Mouse (Mus musculus) hindbrain, postnatal 0 days (tissue): ENCODE measurements around the gene Vwa7. TPM values are rescaled to one million over a fixed set of nuclear protein-coding genes. Genes with fewer than 3 reads are reported as not detected.
A peak's percentile ranks its signal among the peaks of the same experiment; 100 is the strongest.
"Not testable (repeated sequence)": the region's sequence is repeated elsewhere in the genome, so short reads cannot be mapped to it uniquely, and the experiment has no call there.

ENCODE experiments used
- ATAC-seq: fragments of 200-750 bp; cut with Nextera tagmentation; 2 replicates; pipeline ENCODE4 v1.8.0; 2017; ENCODE audit warnings: mild to moderate bottlenecking, moderate TSS enrichment, moderate library complexity
- DNase-seq: peaks from one replicate; pipeline ENCODE4 v3.0.0-alpha.2; 2015; ENCODE audit warnings: low spot score
- H3K27ac ChIP-seq: fragments of 300-500 bp; sonication (generic); 2 replicates; pipeline ENCODE4 v1.5.1; 2014; ENCODE audit warnings: mild to moderate bottlenecking
- H3K27me3 ChIP-seq: fragments of 300-500 bp; sonication (generic); 2 replicates; pipeline ENCODE4 v1.6.1; 2014; ENCODE audit warnings: low read length, mixed read lengths; ENCODE audit not compliant: insufficient read depth
- H3K36me3 ChIP-seq: fragments of 300-500 bp; sonication (generic); 2 replicates; pipeline ENCODE4 v1.6.1; 2014; ENCODE audit warnings: low read length, mixed read lengths; ENCODE audit not compliant: insufficient read depth
- H3K4me1 ChIP-seq: fragments of 300-500 bp; sonication (generic); 2 replicates; pipeline ENCODE4 v1.6.1; 2014; ENCODE audit warnings: antibody characterized with exemption, low read length, mixed read lengths; ENCODE audit not compliant: insufficient read depth
- H3K4me2 ChIP-seq: fragments of 300-500 bp; sonication (generic); 2 replicates; pipeline ENCODE4 v1.6.1; 2014; ENCODE audit warnings: low read depth, mild to moderate bottlenecking, low read length, moderate library complexity, mixed read lengths
- H3K4me3 ChIP-seq: fragments of 300-500 bp; sonication (generic); 2 replicates; pipeline ENCODE4 v1.5.1; 2014; ENCODE audit warnings: low read length
- H3K9ac ChIP-seq: fragments of 300-500 bp; sonication (generic); replicated peaks from 2 replicates; pipeline ENCODE4 v1.6.1; 2014; ENCODE audit warnings: mild to moderate bottlenecking, low read length, moderate library complexity, mixed read lengths
- H3K9me3 ChIP-seq: fragments of 300-500 bp; sonication (generic); 2 replicates; pipeline ENCODE4 v1.6.1; 2016; ENCODE audit warnings: low read length, mixed read lengths
- CTCF ChIP-seq: IDR thresholded peaks from 2 replicates; pipeline ENCODE4 v1.5.1; 2016; ENCODE audit warnings: antibody characterized with exemption, control low read depth, low read depth
- WGBS: fragments of 180-500 bp; shearing (Covaris S2); extraction: QIAGEN DNeasy Blood & Tissue Kit; methylation state at CpG from one replicate; pipeline ENCODE4 v1.1.7; 2014; 5-methylcytosine and 5-hydroxymethylcytosine counted together
- polyA plus RNA-seq: library from polyadenylated mRNA; unstranded; fragments of >200 nt; fragmentation: Nextera tagmentation; extraction: Ambion mirVana; gene quantifications from 2 replicates; pipeline ENCODE4 v1.2.1, GENCODE M21; 2015
- total RNA-seq: library from RNA; depleted of rRNA; stranded (reverse); fragments of >200 nt; gene quantifications from 2 replicates; pipeline ENCODE4 v1.2.3, GENCODE M21; 2014

The Vwa7 gene
- total and polyA plus RNA-seq, 2 experiments from 2014 or later: 0.11 to 0.68 TPM

DNA sequence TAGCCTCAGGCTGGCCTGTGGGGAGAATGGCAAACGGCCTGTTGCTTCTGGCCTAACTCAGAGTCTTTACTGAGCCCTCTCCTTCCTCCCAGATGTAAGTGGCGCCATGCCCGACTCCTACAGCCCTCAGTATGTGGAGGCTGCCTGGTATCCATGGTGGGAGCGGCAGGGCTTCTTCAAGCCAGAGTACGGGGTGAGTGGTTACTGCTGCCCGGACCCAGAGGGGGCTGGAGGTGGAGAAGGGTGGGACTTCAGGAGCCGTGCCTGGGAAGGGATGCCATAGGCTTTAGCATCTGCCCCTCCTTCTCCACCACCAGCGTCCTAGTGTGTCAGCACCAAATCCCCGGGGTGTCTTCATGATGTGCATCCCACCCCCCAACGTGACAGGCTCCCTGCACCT is 11.2 kb upstream of the Vwa7 start:
- no peak overlapping the region for H3K4me2 ChIP-seq
- no peak overlapping the region for H3K27ac ChIP-seq
- TF ChIP-seq CTCF: no peak
- H3K4me1 ChIP-seq: peaks cover 6% of the 10 kb centered on the region
- H3K9ac ChIP-seq: no peak overlapping the region
- H3K27me3 ChIP-seq: no peaks in the 10 kb centered on the region
- H3K36me3 ChIP-seq: peaks cover 22% of the 10 kb centered on the region
- 94% methylated on average over 10 of the region's 10 CpGs for WGBS
- ATAC-seq (no peak), DNase-seq (no peak)
- no peak overlapping the region for H3K4me3 ChIP-seq
- no peaks in the 10 kb centered on the region for H3K9me3 ChIP-seq

DNA sequence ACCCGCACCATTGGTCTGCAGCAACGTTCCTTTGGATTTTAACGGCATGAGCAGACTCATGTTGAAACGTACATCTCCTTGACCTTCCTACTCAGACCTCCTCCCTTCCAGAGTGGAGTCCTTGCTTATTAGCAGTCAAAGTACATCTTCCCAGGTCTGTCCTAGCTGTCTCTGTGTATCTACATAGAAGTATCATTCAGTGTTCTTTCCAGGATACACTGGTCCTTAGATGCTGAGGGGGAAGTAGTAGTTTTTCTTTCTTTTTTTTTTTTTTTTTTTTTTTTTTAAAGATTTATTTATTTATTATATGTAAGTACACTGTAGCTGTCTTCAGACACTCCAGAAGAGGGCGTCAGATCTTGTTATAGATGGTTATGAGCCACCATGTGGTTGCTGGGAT is 10.5 kb upstream of the Vwa7 start:
- 97% methylated on average over 4 of the region's 5 CpGs for WGBS
- not testable (repeated sequence) for ATAC-seq

DNA sequence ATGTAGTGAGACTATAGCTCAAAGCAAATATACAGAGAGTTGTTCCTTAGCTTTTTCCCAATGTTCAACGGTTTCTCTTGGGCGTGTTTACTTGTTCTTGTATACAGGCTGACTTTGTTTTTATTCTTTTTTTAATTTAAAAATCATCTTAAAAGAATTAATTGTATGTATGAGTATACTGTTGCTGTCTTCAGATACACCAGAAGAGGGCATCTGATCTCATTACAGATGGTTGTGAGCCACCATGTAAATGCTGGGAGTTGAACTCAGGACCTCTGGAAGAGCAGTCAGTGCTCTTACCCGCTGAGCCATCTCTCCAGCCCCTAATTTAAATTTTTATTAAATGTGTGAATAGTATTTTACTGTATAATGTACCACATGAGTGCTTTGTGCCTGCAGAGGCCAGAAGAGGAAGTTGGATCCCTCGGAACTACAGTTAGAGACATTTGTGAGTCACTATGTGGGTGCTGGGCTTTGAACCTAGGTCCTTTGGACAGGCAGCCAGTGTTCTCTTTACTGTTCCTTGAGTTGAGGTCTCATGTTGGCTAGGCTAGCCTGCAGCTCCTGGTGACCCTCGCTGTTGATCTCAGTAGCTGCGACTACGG is 8.9 kb upstream of the Vwa7 start:
- H3K9me3 ChIP-seq: no peaks in the 10 kb centered on the region
- peaks cover 45% of the 10 kb centered on the region for H3K36me3 ChIP-seq
- no peaks in the 10 kb centered on the region for H3K27me3 ChIP-seq
- no peak overlapping the region for H3K9ac ChIP-seq
- TF ChIP-seq CTCF: no peak
- ATAC-seq (no peak), DNase-seq (no peak)
- H3K4me3 ChIP-seq: no peak overlapping the region
- H3K4me1 ChIP-seq: peaks cover 2% of the 10 kb centered on the region
- WGBS: 96% methylated on average over 7 of the region's 7 CpGs
- no peak overlapping the region for H3K4me2 ChIP-seq
- H3K27ac ChIP-seq: no peak overlapping the region

More for the DNA sequence above, 10.5 kb upstream of the Vwa7 start:
- peaks cover 30% of the 10 kb centered on the region for H3K36me3 ChIP-seq
- H3K9ac ChIP-seq, H3K27me3 ChIP-seq, H3K27ac ChIP-seq, H3K4me2 ChIP-seq, DNase-seq, H3K4me1 ChIP-seq, H3K9me3 ChIP-seq, H3K4me3 ChIP-seq: not testable (repeated sequence)

DNA sequence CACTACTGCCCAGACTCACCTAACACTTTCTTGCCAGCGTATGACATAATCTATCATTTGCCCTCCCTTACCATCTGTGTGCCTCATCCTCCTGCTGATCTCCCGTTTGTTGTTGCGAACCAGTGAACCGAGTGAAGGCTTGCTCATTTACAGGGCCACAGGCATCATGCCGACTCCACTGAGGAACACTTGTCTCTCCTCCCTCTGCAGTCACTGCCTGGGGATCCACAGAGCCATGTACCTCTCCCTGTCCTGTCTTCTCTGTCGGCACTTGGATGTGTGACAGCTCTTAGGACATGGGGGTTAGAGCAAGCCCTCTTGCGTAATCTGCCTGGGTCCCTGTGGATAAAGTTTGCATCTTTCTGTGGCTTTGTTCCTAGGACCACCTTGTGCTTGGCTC is 6.8 kb upstream of the Vwa7 start:
- no peaks in the 10 kb centered on the region for H3K9me3 ChIP-seq
- no peak overlapping the region for H3K4me3 ChIP-seq
- H3K4me2 ChIP-seq: no peak overlapping the region
- H3K4me1 ChIP-seq: no peaks in the 10 kb centered on the region
- no peaks in the 10 kb centered on the region for H3K27me3 ChIP-seq
- DNase-seq (peak; percentile 13), ATAC-seq (no peak)
- no peak overlapping the region for H3K27ac ChIP-seq
- 71% methylated on average over 7 of the region's 7 CpGs for WGBS
- H3K9ac ChIP-seq: no peak overlapping the region
- no peak for TF ChIP-seq CTCF
- peaks cover 62% of the 10 kb centered on the region for H3K36me3 ChIP-seq

DNA sequence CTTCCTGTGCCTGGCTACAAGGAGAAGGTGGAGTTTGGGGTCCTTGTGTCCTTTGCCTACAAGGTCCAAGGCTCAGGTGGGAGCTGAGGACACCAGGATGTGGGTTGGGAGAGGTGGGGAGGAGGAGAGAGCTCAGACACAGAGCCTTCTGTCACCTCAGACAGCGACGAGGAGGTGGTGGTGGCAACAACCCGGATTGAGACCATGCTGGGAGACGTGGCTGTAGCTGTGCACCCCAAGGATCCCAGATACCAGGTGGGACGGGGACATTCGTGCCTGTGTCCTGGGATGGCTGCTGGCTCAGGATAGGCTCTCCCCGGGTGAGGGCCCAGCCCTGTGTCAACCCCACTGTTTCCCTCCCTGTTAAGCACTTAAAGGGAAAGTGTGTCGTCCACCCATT is 4.9 kb upstream of the Vwa7 start:
- no peak for TF ChIP-seq CTCF
- H3K4me1 ChIP-seq: no peaks in the 10 kb centered on the region
- H3K9me3 ChIP-seq: no peaks in the 10 kb centered on the region
- no peak overlapping the region for H3K4me2 ChIP-seq
- ATAC-seq: no peak
- 95% methylated on average over 8 of the region's 8 CpGs for WGBS
- peaks cover 64% of the 10 kb centered on the region for H3K36me3 ChIP-seq
- no peaks in the 10 kb centered on the region for H3K27me3 ChIP-seq
- no peak overlapping the region for H3K4me3 ChIP-seq
- DNase-seq: no peak
- no peak overlapping the region for H3K9ac ChIP-seq
- H3K27ac ChIP-seq: no peak overlapping the region

DNA sequence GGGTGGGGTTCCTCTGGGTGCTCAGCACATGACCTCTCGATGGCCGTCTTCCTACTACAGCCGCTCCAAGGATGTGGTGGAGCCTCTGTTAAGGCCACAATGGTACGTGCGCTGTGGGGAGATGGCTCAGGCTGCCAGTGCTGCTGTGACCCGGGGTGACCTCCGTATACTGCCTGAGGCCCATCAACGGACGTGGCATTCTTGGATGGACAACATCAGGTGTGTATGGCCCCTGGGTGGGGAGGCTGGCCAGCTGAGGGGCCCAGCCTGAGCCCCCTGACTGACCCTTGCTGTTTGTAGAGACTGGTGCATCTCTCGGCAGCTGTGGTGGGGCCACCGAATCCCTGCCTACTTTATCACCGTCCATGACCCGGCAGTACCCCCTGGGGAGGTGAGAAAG is 3.9 kb upstream of the Vwa7 start:
- no peaks in the 10 kb centered on the region for H3K4me1 ChIP-seq
- no peak for TF ChIP-seq CTCF
- no peak overlapping the region for H3K27ac ChIP-seq
- H3K36me3 ChIP-seq: peaks cover 64% of the 10 kb centered on the region
- no peak for DNase-seq
- ATAC-seq: no peak
- H3K4me2 ChIP-seq: no peak overlapping the region
- H3K9ac ChIP-seq: no peak overlapping the region
- H3K27me3 ChIP-seq: no peaks in the 10 kb centered on the region
- no peaks in the 10 kb centered on the region for H3K9me3 ChIP-seq
- H3K4me3 ChIP-seq: no peak overlapping the region
- 84% methylated on average over 13 of the region's 13 CpGs for WGBS

DNA sequence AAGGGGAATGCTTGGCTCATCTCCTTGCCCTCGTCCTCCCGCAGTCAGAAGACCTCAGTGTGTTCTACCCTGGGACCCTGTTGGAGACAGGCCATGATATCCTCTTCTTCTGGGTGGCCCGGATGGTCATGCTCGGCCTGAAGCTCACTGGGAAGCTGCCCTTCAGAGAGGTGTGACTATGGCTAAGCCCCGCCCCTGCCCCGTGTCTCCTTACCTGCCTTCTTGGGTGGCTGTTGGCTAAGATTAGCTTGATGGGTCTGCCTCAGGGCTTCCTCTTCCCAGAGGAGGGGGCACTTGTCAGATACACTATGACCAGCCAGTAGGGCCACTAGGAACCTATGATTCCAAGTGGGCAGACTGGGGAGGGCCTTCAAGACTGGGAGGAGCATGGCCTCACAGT is 3.2 kb upstream of the Vwa7 start:
- Histone ChIP-seq H3K27me3 (no peaks in the 10 kb centered on the region), H3K4me3 (no peak overlapping the region), H3K9me3 (no peaks in the 10 kb centered on the region), H3K9ac (no peak overlapping the region), H3K36me3 (peaks cover 62% of the 10 kb centered on the region), H3K4me1 (no peaks in the 10 kb centered on the region), H3K4me2 (no peak overlapping the region), H3K27ac (no peak overlapping the region)
- DNase-seq: no peak
- ATAC-seq: no peak
- TF ChIP-seq CTCF: no peak
- WGBS: 83% methylated on average over 6 of the region's 6 CpGs
